Mouse (Mus musculus) ES-Bruce4 (cell line): ENCODE results near the gene Nanog. TPM values are rescaled to one million over a fixed set of nuclear protein-coding genes. Genes with fewer than 3 reads are reported as not detected.
A peak's percentile ranks its signal among the peaks of the same experiment; 100 is the strongest.

Source experiments
- H3K27ac ChIP-seq: 2 replicates; pipeline ENCODE4 v1.5.1; 2012; ENCODE audit warnings: low read length, inconsistent platforms; ENCODE audit not compliant: insufficient read depth
- H3K27me3 ChIP-seq: 2 replicates; pipeline ENCODE4 v1.6.1; 2012; ENCODE audit warnings: mild to moderate bottlenecking, low read length, inconsistent platforms; ENCODE audit not compliant: control insufficient read depth, poor library complexity, insufficient read depth, severe bottlenecking
- H3K36me3 ChIP-seq: 2 replicates; pipeline ENCODE4 v1.6.1; 2012; ENCODE audit warnings: inconsistent platforms, mild to moderate bottlenecking, low read length, moderate library complexity; ENCODE audit not compliant: control insufficient read depth, poor library complexity, insufficient read depth, severe bottlenecking
- H3K4me1 ChIP-seq: one replicate; pipeline ENCODE4 v1.8.1; 2011; ENCODE audit warnings: low read length; ENCODE audit not compliant: control insufficient read depth, insufficient read depth
- H3K4me3 ChIP-seq: 2 replicates; pipeline ENCODE4 v1.5.1; 2011; ENCODE audit warnings: low read depth, mild to moderate bottlenecking, low read length
- H3K9ac ChIP-seq: 2 replicates; pipeline ENCODE4 v1.6.1; 2012; ENCODE audit warnings: low read depth, mild to moderate bottlenecking, inconsistent platforms; ENCODE audit not compliant: poor library complexity, severe bottlenecking
- H3K9me3 ChIP-seq: replicated peaks from 2 replicates; pipeline ENCODE4 v1.6.1; 2012; ENCODE audit warnings: mild to moderate bottlenecking, low read length, inconsistent platforms; ENCODE audit not compliant: control insufficient read depth, poor library complexity, insufficient read depth, severe bottlenecking
- CTCF ChIP-seq: IDR thresholded peaks from one replicate; pipeline ENCODE4 v1.8.1; 2011; ENCODE audit warnings: low read depth, low read length
- EP300 ChIP-seq: IDR thresholded peaks from 2 replicates; pipeline ENCODE4 v1.6.1; 2011; ENCODE audit warnings: low read depth, low read length; ENCODE audit not compliant: insufficient read depth
- POLR2A ChIP-seq: IDR thresholded peaks from one replicate; pipeline ENCODE4 v1.8.1; 2011; ENCODE audit warnings: low read length; ENCODE audit not compliant: insufficient read depth
- polyA plus RNA-seq: library from polyadenylated mRNA; stranded (reverse); fragments of >200 nt; gene quantifications from 2 replicates; pipeline ENCODE4 v1.2.4, GENCODE M21; 2011; ENCODE audit warnings: low read depth; ENCODE audit not compliant: missing spikeins, insufficient read depth, insufficient read length

Nanog gene
- polyA plus RNA-seq, 1 experiment: 610 TPM

GRCm38 (mm10) chr6:122744505-122745249, 37.4 kb downstream of the Nanog start:
- Histone ChIP-seq H3K4me3 (peak overlapping the region; percentile 0; the same call in 1 of the 2 replicates), H3K9me3 (no peaks in the 10 kb centered on the region), H3K27ac (peak overlapping the region; percentile 55), H3K27me3 (no peaks in the 10 kb centered on the region), H3K36me3 (peaks cover 13% of the 10 kb centered on the region), H3K4me1 (no peaks in the 10 kb centered on the region), H3K9ac (0 out of 2 replicates have a peak overlapping the region, but pooled peaks have one; percentile 25)
- TF ChIP-seq CTCF: no peak
- TF ChIP-seq POLR2A: no peak
- 0 out of 2 replicates have a peak, but pooled peaks have one; percentile 27 for TF ChIP-seq EP300

- no peak for TF ChIP-seq EP300
- no peak for TF ChIP-seq CTCF
- TF ChIP-seq POLR2A: no peak
- no peaks in the 10 kb centered on the region for H3K27me3 ChIP-seq
- no peak overlapping the region for H3K4me3 ChIP-seq
- H3K9me3 ChIP-seq: no peaks in the 10 kb centered on the region
- H3K9ac ChIP-seq: no peak overlapping the region
- no peaks in the 10 kb centered on the region for H3K36me3 ChIP-seq
- no peaks in the 10 kb centered on the region for H3K4me1 ChIP-seq
- H3K27ac ChIP-seq: no peak overlapping the region
Observed at GRCm38 (mm10) chr6:122750579-122750978, 43.3 kb downstream of the Nanog start.

GRCm38 (mm10) chr6:122755913-122756312, 48.6 kb downstream of the Nanog start:
- H3K27ac ChIP-seq: no peak overlapping the region
- no peaks in the 10 kb centered on the region for H3K4me1 ChIP-seq
- no peaks in the 10 kb centered on the region for H3K9me3 ChIP-seq
- no peak overlapping the region for H3K4me3 ChIP-seq
- TF ChIP-seq EP300: no peak
- no peak for TF ChIP-seq CTCF
- H3K9ac ChIP-seq: no peak overlapping the region
- H3K27me3 ChIP-seq: no peaks in the 10 kb centered on the region
- H3K36me3 ChIP-seq: no peaks in the 10 kb centered on the region

- TF ChIP-seq EP300: no peak
- no peak for TF ChIP-seq CTCF
- TF ChIP-seq POLR2A: no peak
- H3K27me3 ChIP-seq: no peaks in the 10 kb centered on the region
- H3K9ac ChIP-seq: no peak overlapping the region
- H3K9me3 ChIP-seq: no peaks in the 10 kb centered on the region
- H3K36me3 ChIP-seq: no peaks in the 10 kb centered on the region
- peak overlapping the region; percentile 53 for H3K27ac ChIP-seq
- H3K4me1 ChIP-seq: peaks cover 5% of the 10 kb centered on the region
- no peak overlapping the region for H3K4me3 ChIP-seq
Observed at GRCm38 (mm10) chr6:122758732-122759131, 51.4 kb downstream of the Nanog start.

- no peaks in the 10 kb centered on the region for H3K36me3 ChIP-seq
- peak overlapping the region; percentile 28 for H3K4me3 ChIP-seq
- peak overlapping the region; percentile 53; the same call in 1 of the 2 replicates for H3K9ac ChIP-seq
- H3K27me3 ChIP-seq: no peaks in the 10 kb centered on the region
- TF ChIP-seq EP300 (peak; percentile 92), POLR2A (peak; percentile 84), CTCF (no peak)
- H3K9me3 ChIP-seq: no peaks in the 10 kb centered on the region
- peaks cover 6% of the 10 kb centered on the region for H3K4me1 ChIP-seq
- H3K27ac ChIP-seq: peak overlapping the region; percentile 82
Observed at GRCm38 (mm10) chr6:122761011-122761599, 53.8 kb downstream of the Nanog start.

- Histone ChIP-seq H3K36me3 (no peaks in the 10 kb centered on the region), H3K27me3 (no peaks in the 10 kb centered on the region), H3K9ac (peak overlapping the region; percentile 53), H3K27ac (peak overlapping the region; percentile 97), H3K9me3 (no peaks in the 10 kb centered on the region), H3K4me3 (peak overlapping the region; percentile 40; the same call in 1 of the 2 replicates), H3K4me1 (peaks cover 6% of the 10 kb centered on the region)
- TF ChIP-seq CTCF (no peak), POLR2A (no peak), EP300 (no peak)
Observed at GRCm38 (mm10) chr6:122761901-122762300, 54.6 kb downstream of the Nanog start.
